In the genomic region with DNA sequence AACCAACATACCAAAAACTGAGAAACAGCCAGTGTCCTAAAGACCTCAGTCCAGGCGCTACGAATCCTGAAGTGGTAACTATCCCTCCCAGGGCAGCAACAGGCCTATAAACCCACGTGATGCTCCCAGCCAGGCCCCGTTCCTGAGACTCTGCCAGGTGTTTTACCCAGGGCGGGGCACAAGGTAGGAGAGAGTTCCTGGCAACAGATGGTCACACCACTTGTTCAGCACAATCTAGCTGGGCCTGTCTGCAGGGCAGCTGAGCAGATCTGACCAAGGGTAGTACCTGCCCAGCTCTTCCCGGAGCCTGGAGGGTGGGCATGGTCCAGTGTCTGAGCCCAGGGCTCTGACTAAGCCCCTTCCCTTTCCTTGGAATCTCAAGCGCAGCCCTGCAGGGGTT, we compare ENCODE assay signal across 12 mouse cellular contexts. TPM values are rescaled to one million over a fixed set of nuclear protein-coding genes. Genes with fewer than 3 reads are reported as not detected.
DNase-seq lines count a peak whose midpoint lies in the region; ATAC-seq lines count a peak whose summit lies in the region.
"Had no signal": no experiment of that assay in that cellular context is flagged by ENCODE, and none has a peak within 500 bp of the region (broad histone marks: within the 10 kb centered on the region; RNA-seq: fewer than 3 reads in every experiment).

No protein-coding gene starts in this region.

- DNase-seq in ovary, adult 18-20 months (ENCODE audit: low spot score) = peak; percentile 26
- DNase-seq in ovary, postnatal 14 days (ENCODE audit: low spot score) = no peak
- DNase-seq in large intestine, adult 2 months (ENCODE audit: low read depth, low spot score) = peak; percentile 91
- DNase-seq in left cerebral cortex, adult 18-20 months (ENCODE audit: low spot score in 2 of 2) = no peak
- DNase-seq in heart, adult 8-10 months (ENCODE audit: low spot score) = no peak
- DNase-seq: layer of hippocampus, postnatal 36 days; thymus, adult 2 months had no signal

- ATAC-seq in intestine, embryonic 15.5 days = peak; percentile 79
- peak; percentile 65; the same call in 1 of the 2 replicates for ATAC-seq in stomach, embryonic 16.5 days (ENCODE audit: insufficient read depth, low FRiP score)
- no peak for ATAC-seq in forebrain, embryonic 15.5 days (replicated peaks)
- ATAC-seq: activated CD4-positive, CD25-positive, alpha-beta regulatory T cell, adult 4 months had no signal

- no peaks in the 10 kb centered on the region for H3K9me3 ChIP-seq in intestine, embryonic 15.5 days
- no peaks in the 10 kb centered on the region for H3K9me3 ChIP-seq in stomach, embryonic 16.5 days (replicated peaks; ENCODE audit: control insufficient read depth, low read length)
- H3K9me3 ChIP-seq in forebrain, embryonic 15.5 days = no peaks in the 10 kb centered on the region
- H3K9me3 ChIP-seq: megakaryocyte, embryonic 14.5 days had no signal

- no peaks in the 10 kb centered on the region for H3K36me3 ChIP-seq in intestine, embryonic 15.5 days
- no peaks in the 10 kb centered on the region for H3K36me3 ChIP-seq in stomach, embryonic 16.5 days (ENCODE audit: control insufficient read depth, insufficient read depth, low read length)
- no peaks in the 10 kb centered on the region for H3K36me3 ChIP-seq in forebrain, embryonic 15.5 days

- WGBS in intestine, embryonic 15.5 days = 72% methylated on average over 7 of the region's 7 CpGs
- WGBS in large intestine, adult 2 months = 34% methylated on average over 7 of the region's 7 CpGs
- WGBS in stomach, embryonic 16.5 days = 84% methylated on average over 7 of the region's 7 CpGs
- 93% methylated on average over 7 of the region's 7 CpGs for WGBS in forebrain, embryonic 15.5 days

- no peaks in the 10 kb centered on the region for H3K27me3 ChIP-seq in intestine, embryonic 15.5 days (replicated peaks)
- H3K27me3 ChIP-seq in stomach, embryonic 16.5 days (ENCODE audit: control insufficient read depth, insufficient read depth, low read length) = no peaks in the 10 kb centered on the region
- H3K27me3 ChIP-seq in forebrain, embryonic 15.5 days = no peaks in the 10 kb centered on the region

- no peak overlapping the region for H3K4me3 ChIP-seq in intestine, embryonic 15.5 days (replicated peaks)
- H3K4me3 ChIP-seq in stomach, embryonic 16.5 days (replicated peaks; ENCODE audit: low read length) = no peak overlapping the region
- no peak overlapping the region for H3K4me3 ChIP-seq in forebrain, embryonic 15.5 days
- H3K4me3 ChIP-seq: megakaryocyte, embryonic 14.5 days had no signal

- H3K4me1 ChIP-seq in intestine, embryonic 15.5 days (replicated peaks) = 0 out of 2 replicates have a peak, but pooled peaks cover 2% of the 10 kb centered on the region
- H3K4me1 ChIP-seq in stomach, embryonic 16.5 days (ENCODE audit: control insufficient read depth, insufficient read depth, low read length) = 0 out of 2 replicates have a peak, but pooled peaks cover 4% of the 10 kb centered on the region
- no peaks in the 10 kb centered on the region for H3K4me1 ChIP-seq in forebrain, embryonic 15.5 days
- H3K4me1 ChIP-seq: megakaryocyte, embryonic 14.5 days had no signal

- H3K27ac ChIP-seq in intestine, embryonic 15.5 days = peak overlapping the region; percentile 25; the same call in 1 of the 2 replicates
- H3K27ac ChIP-seq in stomach, embryonic 16.5 days (ENCODE audit: low read length) = peak overlapping the region; percentile 48; the same call in 1 of the 2 replicates
- no peak overlapping the region for H3K27ac ChIP-seq in forebrain, embryonic 15.5 days (replicated peaks)

- no peak overlapping the region for H3K9ac ChIP-seq in intestine, embryonic 15.5 days
- H3K9ac ChIP-seq in stomach, embryonic 16.5 days (ENCODE audit: low read length) = no peak overlapping the region
- no peak overlapping the region for H3K9ac ChIP-seq in forebrain, embryonic 15.5 days (replicated peaks)

- no peak overlapping the region for H3K4me2 ChIP-seq in intestine, embryonic 15.5 days (replicated peaks)
- no peak overlapping the region for H3K4me2 ChIP-seq in stomach, embryonic 16.5 days (ENCODE audit: low read depth, low read length)
- no peak overlapping the region for H3K4me2 ChIP-seq in forebrain, embryonic 15.5 days (replicated peaks)

RNA-seq across cellular contexts. Expression of a gene that starts 45.4 kb away (rescaled TPM):
- polyA plus RNA-seq in intestine, embryonic 15.5 days (2015; fragmentation: Nextera tagmentation; extraction: Ambion mirVana) = 13.6 and 14.0 TPM in 2 replicates
- 7.3 and 11.4 TPM in 2 replicates for polyA plus RNA-seq in large intestine, adult 2 months (2012; rRNA removed)
- polyA plus RNA-seq in stomach, embryonic 16.5 days (2015; fragmentation: Nextera tagmentation; extraction: Ambion mirVana) = 13.2 and 13.4 TPM in 2 replicates
- total RNA-seq in left cerebral cortex, adult 18-20 months (2021) = 10 to 100 TPM; 76.8 to 79.4 TPM
- polyA plus RNA-seq in forebrain, embryonic 15.5 days (2015; fragmentation: Nextera tagmentation; extraction: Ambion mirVana) = 25.2 and 25.6 TPM in 2 replicates
- total RNA-seq in heart, adult 8-10 months (2022) = 1 to 10 TPM; 2.9 to 4.0 (median 3.5) TPM
- polyA plus RNA-seq: activated CD4-positive, CD25-positive, alpha-beta regulatory T cell, adult 4 months had no signal

Comparison
In these comparisons a context has a peak if more than half of its experiments do, and no peak if none do; other contexts are left out.
1. DNase-seq: peak in ovary, adult 18-20 months (single experiment) and large intestine, adult 2 months (single experiment); none in ovary, postnatal 14 days (single experiment), left cerebral cortex, adult 18-20 months (0 of 2) and heart, adult 8-10 months (single experiment).